Mouse (Mus musculus): ENCODE data around the gene Tbc1d20. TPM values are rescaled to one million over a fixed set of nuclear protein-coding genes. Genes with fewer than 3 reads are reported as not detected.

Tbc1d20 gene
- total and polyA plus RNA-seq, 3 experiments, result 14.3 to 22.5 (median 17.0) TPM

GRCm38 (mm10) chr2:152273639-152274038 is 20.0 kb upstream of the Tbc1d20 start:
- Histone ChIP-seq H3K4me2 (ENCODE audit: insufficient read depth, low read depth, poor library complexity, severe bottlenecking) (no peak overlapping the region), H3K4me1 (ENCODE audit: control insufficient read depth in 1 of 2, insufficient read depth in 2 of 2) (peaks cover 3 to 5% of the 10 kb centered on the region in 2 experiments; a peak in 2 of 4 replicates), H3K79me2 (replicated peaks; ENCODE audit: control insufficient read depth, extremely low read depth, insufficient read depth, poor library complexity, severe bottlenecking) (no peaks in the 10 kb centered on the region; the same call in 1 of the 2 replicates), H3K9ac (ENCODE audit: insufficient read depth, low read depth) (no peak overlapping the region), H3K36me3 (replicated peaks in 1 of 2; ENCODE audit: control insufficient read depth in 1 of 2, insufficient read depth in 1 of 2, low read length in 1 of 2) (peaks cover 46 to 83% of the 10 kb centered on the region in 2 experiments), H3K27me3 (replicated peaks) (no peaks in the 10 kb centered on the region), H3K9me3 (replicated peaks; ENCODE audit: low read length) (no peaks in the 10 kb centered on the region), H3K4me3 (replicated peaks in 1 of 3; ENCODE audit: low read depth in 2 of 3, low read length in 2 of 3, poor library complexity in 1 of 3) (no peak overlapping the region), H3K27ac (ENCODE audit: insufficient read depth, low read depth) (no peak overlapping the region)
- in situ Hi-C loops (cut with MboI; ENCODE audit: low pct_ligation_motif_present, low pct_unique_long_range_greater_than_20kb, low sequenced_read_pairs), result no loop called here
- dilution Hi-C loops (cut with MboI; ENCODE audit: extremely low pct_ligation_motif_present, extremely low pct_unique_long_range_greater_than_20kb, low sequenced_read_pairs), result no loop called here
- DNase-seq (ENCODE audit: extremely low read depth), result peak; percentile 6
- TF ChIP-seq RAD21 (IDR thresholded peaks at IDR 0.05; ENCODE audit: low read depth, low read length) (no peak), KAT2A (IDR thresholded peaks at IDR 0.05; ENCODE audit: insufficient replicate concordance, low read length) (no peak), ELF1 (IDR thresholded peaks at IDR 0.05; ENCODE audit: low read depth, low read length) (no peak), MEF2A (IDR thresholded peaks at IDR 0.05; ENCODE audit: borderline replicate concordance, low read depth, low read length) (no peak), SMC3 (IDR thresholded peaks at IDR 0.05; ENCODE audit: low read depth, low read length) (no peak), CTCF (conservative IDR thresholded peaks at IDR 0.05 in 1 of 2, IDR thresholded peaks at IDR 0.05 in 1 of 2; ENCODE audit: low read depth in 2 of 2, low read length in 2 of 2) (peak in 1 of 2 experiments; percentile 54; a peak in 2 of 4 replicates), ETS1 (conservative IDR thresholded peaks at IDR 0.05; ENCODE audit: low read depth, low read length) (no peak), E2F4 (IDR thresholded peaks at IDR 0.05; ENCODE audit: insufficient replicate concordance, low read depth, low read length) (no peak)

- H3K4me1 ChIP-seq (ENCODE audit: control insufficient read depth in 1 of 2, insufficient read depth in 2 of 2), result peaks cover 3% of the 10 kb centered on the region in 2 experiments; a peak in 2 of 4 replicates
- no peak for DNase-seq (ENCODE audit: extremely low read depth)
- H3K27ac ChIP-seq (ENCODE audit: insufficient read depth, low read depth), result no peak overlapping the region
- H3K4me2 ChIP-seq (ENCODE audit: insufficient read depth, low read depth, poor library complexity, severe bottlenecking), result no peak overlapping the region
- no peaks in the 10 kb centered on the region for H3K79me2 ChIP-seq (replicated peaks; ENCODE audit: control insufficient read depth, extremely low read depth, insufficient read depth, poor library complexity, severe bottlenecking)
- no peak overlapping the region for H3K4me3 ChIP-seq (replicated peaks in 1 of 3; ENCODE audit: low read depth in 2 of 3, low read length in 2 of 3, poor library complexity in 1 of 3)
- H3K27me3 ChIP-seq (replicated peaks), result no peaks in the 10 kb centered on the region
- no peak overlapping the region for H3K9ac ChIP-seq (ENCODE audit: insufficient read depth, low read depth)
- in situ Hi-C loops (cut with MboI; ENCODE audit: low pct_ligation_motif_present, low pct_unique_long_range_greater_than_20kb, low sequenced_read_pairs), result no loop called here
- no peak for TF ChIP-seq POLR2A (IDR thresholded peaks at IDR 0.05; ENCODE audit: low read depth, low read length)
- TF ChIP-seq JUN (IDR thresholded peaks at IDR 0.05; ENCODE audit: insufficient read depth, low read depth, low read length), result no peak
- no peak for TF ChIP-seq ZC3H11A (IDR thresholded peaks at IDR 0.05; ENCODE audit: low read depth, low read length)
- TF ChIP-seq PAX5 (IDR thresholded peaks at IDR 0.05; ENCODE audit: low read length), result no peak
- TF ChIP-seq KAT2A (IDR thresholded peaks at IDR 0.05; ENCODE audit: insufficient replicate concordance, low read length), result no peak
- TF ChIP-seq BHLHE40 (IDR thresholded peaks at IDR 0.05; ENCODE audit: low read depth, low read length), result no peak
- no peak for TF ChIP-seq ETS1 (conservative IDR thresholded peaks at IDR 0.05; ENCODE audit: low read depth, low read length)
- TF ChIP-seq EP300 (IDR thresholded peaks at IDR 0.05; ENCODE audit: low read length), result no peak
- no peak for TF ChIP-seq E2F4 (IDR thresholded peaks at IDR 0.05; ENCODE audit: insufficient replicate concordance, low read depth, low read length)
- no peak for TF ChIP-seq MEF2A (IDR thresholded peaks at IDR 0.05; ENCODE audit: borderline replicate concordance, low read depth, low read length)
- peaks cover 55 to 82% of the 10 kb centered on the region in 2 experiments for H3K36me3 ChIP-seq (replicated peaks in 1 of 2; ENCODE audit: control insufficient read depth in 1 of 2, insufficient read depth in 1 of 2, low read length in 1 of 2)
- H3K9me3 ChIP-seq (replicated peaks; ENCODE audit: low read length), result no peaks in the 10 kb centered on the region
- dilution Hi-C loops (cut with MboI; ENCODE audit: extremely low pct_ligation_motif_present, extremely low pct_unique_long_range_greater_than_20kb, low sequenced_read_pairs), result no loop called here
Measured at GRCm38 (mm10) chr2:152281407-152281806, 12.2 kb upstream of the Tbc1d20 start.

Measured in CH12.LX (cell line).